Mouse (Mus musculus) embryonic facial prominence, embryonic 12.5 days (tissue): ENCODE results near the gene Scamp1. TPM values are rescaled to one million over a fixed set of nuclear protein-coding genes. Genes with fewer than 3 reads are reported as not detected.

Experiments
- ATAC-seq: fragments of 200-750 bp; cut with Nextera tagmentation; 2 replicates; pipeline ENCODE4 v1.8.0; 2017; ENCODE audit not compliant: insufficient number of reproducible peaks, insufficient read depth, low FRiP score, low TSS enrichment
- H3K27ac ChIP-seq: fragments of 300-500 bp; sonication (generic); 2 replicates; pipeline ENCODE4 v1.5.1; 2016; ENCODE audit warnings: mild to moderate bottlenecking
- H3K27me3 ChIP-seq: fragments of 300-500 bp; sonication (generic); 2 replicates; pipeline ENCODE4 v1.6.1; 2016; ENCODE audit warnings: mild to moderate bottlenecking, moderate library complexity
- H3K36me3 ChIP-seq: fragments of 300-500 bp; sonication (generic); 2 replicates; pipeline ENCODE4 v1.6.1; 2016; ENCODE audit warnings: mild to moderate bottlenecking
- H3K4me1 ChIP-seq: fragments of 300-500 bp; sonication (generic); 2 replicates; pipeline ENCODE4 v1.6.1; 2016
- H3K4me2 ChIP-seq: fragments of 300-500 bp; sonication (generic); replicated peaks from 2 replicates; pipeline ENCODE4 v1.6.1; 2016; ENCODE audit warnings: mild to moderate bottlenecking, moderate library complexity
- H3K4me3 ChIP-seq: fragments of 300-500 bp; sonication (generic); 2 replicates; pipeline ENCODE4 v1.5.1; 2016; ENCODE audit warnings: mild to moderate bottlenecking
- H3K9ac ChIP-seq: fragments of 300-500 bp; sonication (generic); 2 replicates; pipeline ENCODE4 v1.6.1; 2016; ENCODE audit warnings: mild to moderate bottlenecking, moderate library complexity
- H3K9me3 ChIP-seq: fragments of 300-500 bp; sonication (generic); 2 replicates; pipeline ENCODE4 v1.6.1; 2016; ENCODE audit warnings: mild to moderate bottlenecking, moderate library complexity
- WGBS: fragments of 180-500 bp; shearing (Covaris S2); methylation state at CpG from one replicate; pipeline ENCODE4 v1.1.7; 2016; 5-methylcytosine and 5-hydroxymethylcytosine counted together
- polyA plus RNA-seq: library from polyadenylated mRNA; unstranded; fragments of >200 nt; fragmentation: Nextera tagmentation; extraction: Ambion mirVana; gene quantifications from 2 replicates; pipeline ENCODE4 v1.2.1, GENCODE M21; 2016

The Scamp1 gene
- polyA plus RNA-seq, 1 experiment from 2014 or later = 37.7 TPM

- 40% methylated on average over 18 of the region's 18 CpGs for WGBS
- Histone ChIP-seq H3K27ac (no peak overlapping the region), H3K9ac (no peak overlapping the region), H3K4me3 (peak overlapping the region; percentile 6; the same call in 1 of the 2 replicates), H3K36me3 (no peaks in the 10 kb centered on the region), H3K4me2 (peak overlapping the region; percentile 43), H3K27me3 (no peaks in the 10 kb centered on the region), H3K4me1 (peaks cover 8% of the 10 kb centered on the region), H3K9me3 (no peaks in the 10 kb centered on the region)
- peak; percentile 88 for ATAC-seq
Observed at GRCm38 (mm10) chr13:94306277-94306967, 20.8 kb upstream of the Scamp1 start.

GRCm38 (mm10) chr13:94300946-94301538 lies 15.4 kb upstream of the Scamp1 start:
- WGBS = 57% methylated on average over 7 of the region's 7 CpGs
- no peak for ATAC-seq
- Histone ChIP-seq H3K4me2 (no peak overlapping the region), H3K9me3 (no peaks in the 10 kb centered on the region), H3K36me3 (no peaks in the 10 kb centered on the region), H3K27ac (no peak overlapping the region), H3K4me3 (no peak overlapping the region), H3K27me3 (no peaks in the 10 kb centered on the region), H3K9ac (no peak overlapping the region), H3K4me1 (0 out of 2 replicates have a peak, but pooled peaks cover 3% of the 10 kb centered on the region)

GRCm38 (mm10) chr13:94300232-94300631 lies 14.6 kb upstream of the Scamp1 start:
- H3K4me2 ChIP-seq = no peak overlapping the region
- 88% methylated on average over 4 of the region's 4 CpGs for WGBS
- H3K27ac ChIP-seq = no peak overlapping the region
- no peaks in the 10 kb centered on the region for H3K27me3 ChIP-seq
- no peak for ATAC-seq
- H3K4me1 ChIP-seq = 0 out of 2 replicates have a peak, but pooled peaks cover 3% of the 10 kb centered on the region
- no peak overlapping the region for H3K4me3 ChIP-seq
- H3K36me3 ChIP-seq = no peaks in the 10 kb centered on the region
- no peak overlapping the region for H3K9ac ChIP-seq
- no peaks in the 10 kb centered on the region for H3K9me3 ChIP-seq

GRCm38 (mm10) chr13:94298401-94298800 lies 12.7 kb upstream of the Scamp1 start:
- no peak for ATAC-seq
- Histone ChIP-seq H3K4me2 (no peak overlapping the region), H3K36me3 (no peaks in the 10 kb centered on the region)

GRCm38 (mm10) chr13:94296371-94296770 lies 10.7 kb upstream of the Scamp1 start:
- no peak overlapping the region for H3K9ac ChIP-seq
- H3K27ac ChIP-seq = no peak overlapping the region
- H3K4me3 ChIP-seq = no peak overlapping the region
- H3K9me3 ChIP-seq = no peaks in the 10 kb centered on the region
- H3K4me1 ChIP-seq = 0 out of 2 replicates have a peak, but pooled peaks cover 1% of the 10 kb centered on the region
- no peak overlapping the region for H3K4me2 ChIP-seq
- H3K27me3 ChIP-seq = no peaks in the 10 kb centered on the region
- no peaks in the 10 kb centered on the region for H3K36me3 ChIP-seq
- no peak for ATAC-seq
- 84% methylated on average over 11 of the region's 11 CpGs for WGBS

More at GRCm38 (mm10) chr13:94298401-94298800, 12.7 kb upstream of the Scamp1 start:
- Histone ChIP-seq H3K4me1 (0 out of 2 replicates have a peak, but pooled peaks cover 3% of the 10 kb centered on the region), H3K4me3 (no peak overlapping the region), H3K9me3 (no peaks in the 10 kb centered on the region), H3K9ac (no peak overlapping the region), H3K27me3 (no peaks in the 10 kb centered on the region), H3K27ac (no peak overlapping the region)
- 57% methylated on average over 4 of the region's 4 CpGs for WGBS

- ATAC-seq = no peak
- H3K27ac ChIP-seq = no peak overlapping the region
- 80% methylated on average over 8 of the region's 8 CpGs for WGBS
- no peaks in the 10 kb centered on the region for H3K9me3 ChIP-seq
- H3K4me3 ChIP-seq = no peak overlapping the region
- no peaks in the 10 kb centered on the region for H3K27me3 ChIP-seq
- H3K4me2 ChIP-seq = no peak overlapping the region
- no peaks in the 10 kb centered on the region for H3K4me1 ChIP-seq
- H3K9ac ChIP-seq = no peak overlapping the region
- H3K36me3 ChIP-seq = no peaks in the 10 kb centered on the region
Observed at GRCm38 (mm10) chr13:94295922-94296321, 10.3 kb upstream of the Scamp1 start.

GRCm38 (mm10) chr13:94294886-94295285 lies 9.2 kb upstream of the Scamp1 start:
- H3K27ac ChIP-seq = no peak overlapping the region
- WGBS = 69% methylated on average over 3 of the region's 3 CpGs
- no peaks in the 10 kb centered on the region for H3K9me3 ChIP-seq
- H3K36me3 ChIP-seq = no peaks in the 10 kb centered on the region
- ATAC-seq = no peak
- no peaks in the 10 kb centered on the region for H3K4me1 ChIP-seq
- no peak overlapping the region for H3K4me3 ChIP-seq
- H3K4me2 ChIP-seq = no peak overlapping the region
- no peaks in the 10 kb centered on the region for H3K27me3 ChIP-seq
- no peak overlapping the region for H3K9ac ChIP-seq

- no peaks in the 10 kb centered on the region for H3K27me3 ChIP-seq
- H3K4me1 ChIP-seq = no peaks in the 10 kb centered on the region
- H3K36me3 ChIP-seq = no peaks in the 10 kb centered on the region
- no peak for ATAC-seq
- H3K4me3 ChIP-seq = no peak overlapping the region
- no peak overlapping the region for H3K27ac ChIP-seq
- no peak overlapping the region for H3K9ac ChIP-seq
- H3K9me3 ChIP-seq = no peaks in the 10 kb centered on the region
- no peak overlapping the region for H3K4me2 ChIP-seq
- 77% methylated on average over 10 of the region's 10 CpGs for WGBS
Observed at GRCm38 (mm10) chr13:94293911-94294310, 8.3 kb upstream of the Scamp1 start.

GRCm38 (mm10) chr13:94286195-94286594 lies 538 bp upstream of the Scamp1 start:
- no peak overlapping the region for H3K27ac ChIP-seq
- 43% methylated on average over 5 of the region's 5 CpGs for WGBS
- no peaks in the 10 kb centered on the region for H3K9me3 ChIP-seq
- no peaks in the 10 kb centered on the region for H3K36me3 ChIP-seq
- H3K4me1 ChIP-seq = peaks cover 9% of the 10 kb centered on the region; the same call in 1 of the 2 replicates
- no peak for ATAC-seq
- H3K4me3 ChIP-seq = no peak overlapping the region; the same call in 1 of the 2 replicates
- H3K27me3 ChIP-seq = no peaks in the 10 kb centered on the region
- no peak overlapping the region for H3K9ac ChIP-seq
- peak overlapping the region; percentile 72 for H3K4me2 ChIP-seq

- WGBS = 1% methylated on average over 65 of the region's 65 CpGs
- peak; percentile 65 for ATAC-seq
Observed at GRCm38 (mm10) chr13:94284543-94285269, 951 bp downstream of the Scamp1 start.

GRCm38 (mm10) chr13:94279420-94279819 lies 6.2 kb downstream of the Scamp1 start:
- no peak overlapping the region for H3K4me2 ChIP-seq
- WGBS = 66% methylated on average over 5 of the region's 5 CpGs
- no peak overlapping the region for H3K9ac ChIP-seq
- no peaks in the 10 kb centered on the region for H3K27me3 ChIP-seq
- H3K9me3 ChIP-seq = no peaks in the 10 kb centered on the region
- peaks cover 15% of the 10 kb centered on the region; the same call in 1 of the 2 replicates for H3K4me1 ChIP-seq
- ATAC-seq = no peak
- no peak overlapping the region for H3K4me3 ChIP-seq
- no peak overlapping the region for H3K27ac ChIP-seq
- H3K36me3 ChIP-seq = no peaks in the 10 kb centered on the region

More at GRCm38 (mm10) chr13:94284543-94285269, 951 bp downstream of the Scamp1 start:
- Histone ChIP-seq H3K4me1 (peaks cover 15% of the 10 kb centered on the region; the same call in 1 of the 2 replicates), H3K27me3 (no peaks in the 10 kb centered on the region), H3K27ac (peak overlapping the region; percentile 82; the same call in 1 of the 2 replicates), H3K36me3 (no peaks in the 10 kb centered on the region), H3K4me2 (peak overlapping the region; percentile 72), H3K9me3 (no peaks in the 10 kb centered on the region), H3K4me3 (peak overlapping the region; percentile 94), H3K9ac (peak overlapping the region; percentile 84)
